Mouse (Mus musculus) cerebellum, adult 18-20 months (tissue): ENCODE measurements around the gene Ahdc1.

Experiments used
- DNase-seq, 2 experiments: peaks; one replicate each; pipeline ENCODE4 v3.0.0; 2021

Gene Ahdc1

GRCm38 (mm10) chr4:133018263-133018798 lies 7.3 kb downstream of the Ahdc1 start:
- DNase-seq: no peak

- DNase-seq: no peak
Measured at GRCm38 (mm10) chr4:133020721-133021120, 9.7 kb downstream of the Ahdc1 start.

- peak; percentile 63 to 70 for DNase-seq
Measured at GRCm38 (mm10) chr4:133021181-133021671, 10.2 kb downstream of the Ahdc1 start.

GRCm38 (mm10) chr4:133022217-133022616 lies 11.2 kb downstream of the Ahdc1 start:
- peak in 1 of 2 experiments; percentile 29 for DNase-seq

- peak in 1 of 2 experiments; percentile 8 for DNase-seq
Measured at GRCm38 (mm10) chr4:133022954-133023635, 12.0 kb downstream of the Ahdc1 start.

GRCm38 (mm10) chr4:133023636-133024035 lies 12.6 kb downstream of the Ahdc1 start:
- peak in 1 of 2 experiments; percentile 43 for DNase-seq

GRCm38 (mm10) chr4:133024404-133024803 lies 13.3 kb downstream of the Ahdc1 start:
- peak in 1 of 2 experiments; percentile 16 for DNase-seq

GRCm38 (mm10) chr4:133024969-133025685 lies 14.1 kb downstream of the Ahdc1 start:
- peak in 1 of 2 experiments; percentile 23 for DNase-seq

GRCm38 (mm10) chr4:133026272-133026671 lies 15.2 kb downstream of the Ahdc1 start:
- DNase-seq: peak in 1 of 2 experiments; percentile 11

GRCm38 (mm10) chr4:133026826-133027375 lies 15.8 kb downstream of the Ahdc1 start:
- DNase-seq: peak in 1 of 2 experiments; percentile 16

GRCm38 (mm10) chr4:133027721-133028120 lies 16.7 kb downstream of the Ahdc1 start:
- DNase-seq: no peak

- DNase-seq: peak in 1 of 2 experiments; percentile 9
Measured at GRCm38 (mm10) chr4:133028193-133028592, 17.1 kb downstream of the Ahdc1 start.

- DNase-seq: no peak
Measured at GRCm38 (mm10) chr4:133028875-133029274, 17.8 kb downstream of the Ahdc1 start.

- no peak for DNase-seq
Measured at GRCm38 (mm10) chr4:133032410-133033095, 21.5 kb downstream of the Ahdc1 start.

GRCm38 (mm10) chr4:133034478-133034877 lies 23.4 kb downstream of the Ahdc1 start:
- no peak for DNase-seq

- DNase-seq: no peak
Measured at GRCm38 (mm10) chr4:133035446-133035845, 24.4 kb downstream of the Ahdc1 start.

GRCm38 (mm10) chr4:133035946-133036345 lies 24.9 kb downstream of the Ahdc1 start:
- no peak for DNase-seq

- DNase-seq: peak in 1 of 2 experiments; percentile 58
Measured at GRCm38 (mm10) chr4:133037293-133037692, 26.2 kb downstream of the Ahdc1 start.

- no peak for DNase-seq
Measured at GRCm38 (mm10) chr4:133037798-133038197, 26.7 kb downstream of the Ahdc1 start.

- peak; percentile 56 to 65 for DNase-seq
Measured at GRCm38 (mm10) chr4:133038521-133039115, 27.6 kb downstream of the Ahdc1 start.

- no peak for DNase-seq
Measured at GRCm38 (mm10) chr4:133039116-133039819, 28.2 kb downstream of the Ahdc1 start.

- no peak for DNase-seq
Measured at GRCm38 (mm10) chr4:133039832-133040231, 28.8 kb downstream of the Ahdc1 start.
